Mouse (Mus musculus): ENCODE measurements around the gene Platr17.
A peak's percentile ranks its signal among the peaks of the same experiment; 100 is the strongest.
"Not testable (repeated sequence)": the region's sequence is repeated elsewhere in the genome, so short reads cannot be mapped to it uniquely, and the experiment has no call there.

The Platr17 gene

GRCm38 (mm10) chr17:33901653-33902052, 3.3 kb upstream of the Platr17 start:
- ATAC-seq (ENCODE audit: insufficient number of reproducible peaks, low FRiP score, low TSS enrichment), result no peak

- ATAC-seq (ENCODE audit: insufficient number of reproducible peaks, low FRiP score, low TSS enrichment), result no peak
Observed at GRCm38 (mm10) chr17:33902079-33902478, 2.9 kb upstream of the Platr17 start.

DNA sequence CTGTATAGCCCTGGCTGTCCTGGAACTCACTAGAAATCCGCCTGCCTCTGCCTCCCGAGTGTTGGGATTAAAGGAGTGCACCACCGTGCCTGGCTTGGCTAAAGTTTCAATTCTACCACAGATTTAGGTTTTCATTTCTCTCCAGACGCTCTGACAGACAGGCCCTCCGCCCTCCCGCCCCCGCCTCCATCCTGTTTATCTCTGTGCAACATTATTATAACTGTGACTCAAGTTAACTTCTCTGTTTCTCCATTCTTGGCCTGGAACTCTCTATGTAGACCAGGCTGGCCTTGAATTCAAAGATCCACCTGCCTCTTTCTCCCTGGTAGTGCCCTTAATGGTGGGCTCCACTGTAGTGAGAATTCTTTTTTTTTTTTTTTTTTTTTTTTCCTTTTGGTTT, 2.4 kb upstream of the Platr17 start:
- ATAC-seq (ENCODE audit: insufficient number of reproducible peaks, low FRiP score, low TSS enrichment), result no peak

DNA sequence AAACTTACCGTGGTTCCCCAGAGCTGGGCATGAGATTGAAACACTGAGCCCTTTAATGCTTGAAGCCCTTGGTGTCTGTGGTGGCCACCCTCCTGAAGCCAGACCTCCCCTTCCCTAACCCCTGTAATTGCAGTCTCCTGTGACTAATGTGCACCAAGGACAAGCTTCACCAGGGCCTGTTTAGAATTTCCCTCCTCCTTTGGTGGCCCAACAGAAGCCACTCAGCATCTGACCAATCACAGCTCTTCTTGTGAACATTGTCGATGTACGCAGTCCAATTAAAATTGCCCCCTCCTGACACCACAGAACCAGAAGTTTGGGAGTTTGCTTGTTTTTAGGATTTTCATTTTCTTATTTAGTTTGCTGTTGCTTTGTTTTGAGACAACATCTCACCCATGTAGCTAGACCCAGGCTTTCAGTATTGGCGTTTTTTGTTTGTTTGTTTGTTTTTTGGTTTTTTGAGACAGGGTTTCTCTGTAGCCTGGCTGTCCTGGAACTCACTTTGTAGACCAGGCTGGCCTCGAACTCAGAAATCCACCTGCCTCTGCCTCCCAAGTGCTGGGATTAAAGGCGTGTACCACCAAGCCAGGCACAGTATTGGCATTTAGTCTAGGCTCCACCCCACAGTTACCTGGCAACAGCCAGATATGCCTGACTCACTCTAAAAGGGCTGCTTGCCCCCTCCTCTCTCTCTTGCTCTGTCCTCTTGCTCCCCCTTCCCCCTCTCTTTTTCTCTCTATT, 854 bp upstream of the Platr17 start:
- ATAC-seq (ENCODE audit: insufficient number of reproducible peaks, low FRiP score, low TSS enrichment), result not testable (repeated sequence)

GRCm38 (mm10) chr17:33908331-33909076, 3.6 kb downstream of the Platr17 start:
- peak; percentile 36; the same call in 1 of the 2 replicates for ATAC-seq (ENCODE audit: insufficient number of reproducible peaks, low FRiP score, low TSS enrichment)

GRCm38 (mm10) chr17:33909077-33909868, 4.3 kb downstream of the Platr17 start, which contains the start of gene Daxx:
Gene Daxx (plus strand): TSS chr17:33909414.
- peak; percentile 95 for ATAC-seq (ENCODE audit: insufficient number of reproducible peaks, low FRiP score, low TSS enrichment)

DNA sequence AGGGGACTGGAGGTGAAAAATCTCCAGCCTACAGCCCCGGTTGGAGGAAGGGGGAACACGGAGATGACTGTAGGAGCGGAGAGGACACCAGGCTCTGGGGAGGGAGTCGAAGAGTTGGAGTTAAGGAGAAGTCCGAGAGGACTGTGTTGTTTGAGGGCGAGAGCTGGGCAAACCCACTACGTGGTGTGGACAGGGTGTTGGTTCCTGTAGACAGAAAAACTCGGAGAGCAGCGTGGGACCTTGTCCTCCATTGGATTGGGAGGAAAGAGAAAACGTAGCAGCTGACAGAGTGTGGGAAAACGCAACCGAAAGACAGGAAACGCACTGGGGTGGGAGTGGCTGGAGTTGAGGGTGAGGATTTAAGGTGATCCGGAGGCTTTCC, 4.9 kb downstream of the Platr17 start:
- ATAC-seq (ENCODE audit: insufficient number of reproducible peaks, low FRiP score, low TSS enrichment), result no peak

GRCm38 (mm10) chr17:33910346-33911051, 5.6 kb downstream of the Platr17 start:
- ATAC-seq (ENCODE audit: insufficient number of reproducible peaks, low FRiP score, low TSS enrichment), result no peak

DNA sequence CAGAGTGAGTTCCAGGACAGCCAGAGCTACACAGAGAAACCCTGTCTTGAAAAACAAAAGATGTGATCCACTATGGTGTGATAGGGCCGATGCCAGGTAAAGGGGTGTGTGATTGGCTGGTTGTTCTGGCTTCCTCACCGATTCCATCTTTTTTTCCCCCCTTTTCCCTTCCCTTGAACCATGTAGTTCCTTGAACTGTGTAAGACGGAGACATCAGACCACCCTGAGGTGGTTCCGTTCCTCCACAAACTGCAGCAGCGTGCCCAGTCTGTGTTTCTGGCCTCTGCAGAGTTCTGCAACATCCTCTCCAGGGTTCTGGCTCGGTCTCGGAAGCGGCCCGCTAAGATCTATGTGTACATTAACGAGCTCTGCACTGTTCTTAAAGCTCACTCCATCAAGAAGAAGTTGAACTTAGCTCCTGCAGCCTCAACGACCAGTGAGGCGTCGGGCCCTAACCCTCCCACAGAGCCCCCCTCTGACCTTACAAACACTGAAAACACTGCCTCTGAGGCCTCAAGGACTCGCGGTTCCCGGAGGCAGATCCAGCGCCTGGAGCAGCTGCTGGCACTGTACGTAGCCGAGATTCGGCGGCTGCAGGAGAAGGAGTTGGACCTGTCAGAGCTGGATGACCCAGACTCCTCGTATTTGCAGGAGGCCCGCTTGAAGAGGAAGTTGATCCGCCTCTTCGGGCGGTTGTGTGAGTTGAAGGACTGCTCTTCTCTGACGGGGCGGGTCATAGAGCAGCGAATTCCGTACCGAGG, 6.3 kb downstream of the Platr17 start:
- ATAC-seq (ENCODE audit: insufficient number of reproducible peaks, low FRiP score, low TSS enrichment), result no peak

GRCm38 (mm10) chr17:33911813-33912414, 7.0 kb downstream of the Platr17 start:
- ATAC-seq (ENCODE audit: insufficient number of reproducible peaks, low FRiP score, low TSS enrichment), result no peak

DNA sequence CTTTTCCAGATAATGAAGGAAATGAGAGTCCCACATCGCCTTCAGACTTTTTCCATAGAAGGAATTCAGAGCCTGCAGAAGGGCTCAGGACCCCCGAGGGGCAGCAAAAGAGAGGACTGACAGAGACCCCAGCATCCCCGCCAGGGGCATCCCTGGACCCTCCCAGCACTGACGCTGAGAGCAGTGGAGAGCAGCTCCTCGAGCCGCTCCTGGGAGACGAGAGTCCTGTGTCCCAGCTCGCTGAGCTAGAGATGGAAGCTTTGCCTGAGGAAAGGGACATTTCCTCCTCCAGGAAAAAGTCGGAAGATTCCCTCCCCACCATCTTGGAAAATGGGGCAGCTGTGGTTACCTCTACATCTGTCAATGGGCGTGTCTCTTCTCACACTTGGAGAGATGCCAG, 8.3 kb downstream of the Platr17 start:
- no peak for ATAC-seq (ENCODE audit: insufficient number of reproducible peaks, low FRiP score, low TSS enrichment)

GRCm38 (mm10) chr17:33913905-33914304, 9.0 kb downstream of the Platr17 start:
- ATAC-seq (ENCODE audit: insufficient number of reproducible peaks, low FRiP score, low TSS enrichment), result no peak

DNA sequence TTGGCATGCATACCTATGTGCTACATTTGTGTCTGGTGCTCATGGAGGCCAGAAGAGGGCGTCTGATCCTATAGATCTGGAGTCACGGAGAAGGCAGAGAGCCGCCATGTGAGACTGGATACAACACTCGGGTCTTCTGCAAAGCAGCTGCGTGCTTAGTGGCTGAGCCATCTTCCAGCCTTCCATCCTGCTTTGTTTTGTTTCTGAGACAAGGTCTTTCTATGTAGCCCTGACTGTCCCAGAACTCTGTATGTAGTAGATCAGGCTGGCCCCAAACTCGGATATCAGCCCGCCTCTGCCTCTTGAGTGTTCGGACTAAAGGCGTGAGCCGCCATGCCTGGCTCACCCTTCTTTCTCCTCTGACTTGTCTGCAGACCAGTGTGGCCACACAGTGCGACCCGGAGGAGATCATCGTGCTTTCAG, 10.0 kb downstream of the Platr17 start:
- no peak for ATAC-seq (ENCODE audit: insufficient number of reproducible peaks, low FRiP score, low TSS enrichment)

DNA sequence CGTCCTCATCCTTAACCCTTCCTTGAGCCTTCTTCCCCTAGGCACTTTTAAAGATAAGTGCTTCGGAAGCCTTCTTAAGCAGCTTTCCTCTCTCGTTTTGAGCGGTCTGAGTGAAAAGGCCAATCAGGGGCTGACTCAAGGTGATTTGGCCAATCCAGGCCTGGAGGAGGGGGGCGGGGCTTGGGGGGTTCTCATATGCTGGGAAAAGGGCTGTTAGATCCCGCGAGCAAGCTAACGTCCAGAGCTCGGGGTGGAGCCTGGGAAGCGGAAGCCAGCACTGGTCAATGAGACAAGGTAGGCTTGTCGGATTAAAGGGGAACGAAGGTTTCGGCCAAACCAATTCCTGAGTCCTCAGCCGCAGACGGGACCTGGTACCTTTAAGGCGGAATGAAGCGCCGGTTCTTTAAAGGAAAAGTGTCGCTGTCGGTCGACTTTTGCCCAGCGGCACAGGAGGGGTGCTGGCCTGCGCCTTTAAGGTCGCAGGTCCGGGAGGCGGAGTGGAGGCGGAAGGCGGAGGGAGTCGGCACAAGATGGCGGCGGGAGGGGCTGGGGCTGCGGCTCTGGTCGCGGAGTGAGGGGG, 10.8 kb downstream of the Platr17 start, which contains the start of the genes Tapbp and Zbtb22:
TSS of gene Tapbp (plus strand) at position 229 of the 580 bp plus-strand sequence.
TSS of gene Zbtb22 (plus strand) at position 234 of the 580 bp plus-strand sequence.
- ATAC-seq (ENCODE audit: insufficient number of reproducible peaks, low FRiP score, low TSS enrichment), result peak; percentile 92

GRCm38 (mm10) chr17:33916294-33916693, 11.4 kb downstream of the Platr17 start:
- ATAC-seq (ENCODE audit: insufficient number of reproducible peaks, low FRiP score, low TSS enrichment), result no peak

GRCm38 (mm10) chr17:33916847-33917655, 12.1 kb downstream of the Platr17 start:
- ATAC-seq (ENCODE audit: insufficient number of reproducible peaks, low FRiP score, low TSS enrichment), result no peak

DNA sequence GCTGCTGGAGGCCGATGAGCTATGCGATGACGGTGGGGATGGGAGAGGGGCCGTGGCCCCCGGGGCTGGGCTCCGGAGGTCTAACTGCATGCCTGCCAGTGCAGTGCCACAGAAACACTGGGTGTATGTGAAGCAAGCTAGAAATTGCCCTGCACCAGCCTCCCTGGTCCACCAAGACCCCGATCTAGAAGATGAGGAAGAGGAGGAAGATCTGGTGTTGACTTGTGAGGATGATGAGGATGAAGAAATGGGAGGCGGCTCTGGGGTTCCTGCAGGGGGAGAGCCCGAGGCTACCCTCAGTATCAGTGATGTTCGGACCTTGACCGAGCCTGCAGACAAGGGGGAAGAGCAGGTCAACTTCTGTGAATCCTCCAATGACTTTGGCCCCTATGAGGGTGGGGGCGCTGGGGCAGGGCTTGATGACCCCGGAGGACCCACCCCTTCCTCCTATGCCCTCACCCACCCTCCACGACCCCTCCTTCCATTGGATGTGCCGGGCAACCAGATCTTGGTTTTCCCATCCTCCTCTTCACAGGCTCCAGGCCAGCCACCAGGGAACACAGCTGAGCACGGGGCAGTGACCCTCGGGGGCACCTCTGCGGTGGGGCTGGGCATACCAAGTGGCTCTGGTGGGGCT, 12.8 kb downstream of the Platr17 start:
- ATAC-seq (ENCODE audit: insufficient number of reproducible peaks, low FRiP score, low TSS enrichment), result no peak

All from cerebellum, adult (tissue).